In genomic region chr9:32010953-32011770, GRCm38 (mm10) we compare ENCODE assay signal across 11 mouse cellular contexts.
DNase-seq lines count a peak whose midpoint lies in the region; ATAC-seq and TF ChIP-seq lines count a peak whose summit lies in the region.
"Had no signal": no experiment of that assay in that cellular context is flagged by ENCODE, and none has a peak within 500 bp of the region (broad histone marks: within the 10 kb centered on the region; RNA-seq: fewer than 3 reads in every experiment).

No protein-coding gene starts in this region.

- no peak overlapping the region for H3K9ac ChIP-seq in forebrain, embryonic 16.5 days (replicated peaks; ENCODE audit: low read depth, low read length)
- H3K9ac ChIP-seq in forebrain, embryonic 13.5 days = no peak overlapping the region
- peak overlapping the region; percentile 4; the same call in 1 of the 2 replicates for H3K9ac ChIP-seq in ES-Bruce4 (ENCODE audit: low read depth, poor library complexity, severe bottlenecking)
- H3K9ac ChIP-seq in intestine, embryonic 14.5 days (ENCODE audit: low read length) = no peak overlapping the region
- H3K9ac ChIP-seq in limb, embryonic 15.5 days = no peak overlapping the region
- H3K9ac ChIP-seq in forebrain, embryonic 11.5 days (ENCODE audit: low read length) = no peak overlapping the region
- H3K9ac ChIP-seq: neural tube, embryonic 15.5 days had no signal

- peaks cover 3% of the 10 kb centered on the region; the same call in 1 of the 2 replicates for H3K4me1 ChIP-seq in forebrain, embryonic 16.5 days (replicated peaks; ENCODE audit: control insufficient read depth, insufficient read depth, low read length)
- H3K4me1 ChIP-seq in forebrain, embryonic 13.5 days = peaks cover under 1% of the 10 kb centered on the region; the same call in 1 of the 2 replicates
- H3K4me1 ChIP-seq in ES-Bruce4 (ENCODE audit: control insufficient read depth, insufficient read depth, low read length) = peaks cover 6% of the 10 kb centered on the region
- H3K4me1 ChIP-seq in intestine, embryonic 14.5 days (replicated peaks; ENCODE audit: control insufficient read depth, insufficient read depth, low read length) = peaks cover 8% of the 10 kb centered on the region
- H3K4me1 ChIP-seq in limb, embryonic 15.5 days = peaks cover 5% of the 10 kb centered on the region; the same call in 1 of the 2 replicates
- no peaks in the 10 kb centered on the region for H3K4me1 ChIP-seq in forebrain, embryonic 11.5 days (replicated peaks; ENCODE audit: control insufficient read depth, insufficient read depth, low read length)
- H3K4me1 ChIP-seq: neural tube, embryonic 15.5 days had no signal

- 48% methylated on average over 11 of the region's 11 CpGs for WGBS in forebrain, embryonic 16.5 days
- 63% methylated on average over 11 of the region's 11 CpGs for WGBS in forebrain, embryonic 13.5 days
- WGBS in intestine, embryonic 14.5 days = 16% methylated on average over 11 of the region's 11 CpGs
- WGBS in limb, embryonic 15.5 days = 29% methylated on average over 11 of the region's 11 CpGs
- WGBS in forebrain, embryonic 11.5 days = 62% methylated on average over 11 of the region's 11 CpGs

- no peaks in the 10 kb centered on the region for H3K27me3 ChIP-seq in forebrain, embryonic 16.5 days (replicated peaks; ENCODE audit: control insufficient read depth, insufficient read depth, low read length)
- no peaks in the 10 kb centered on the region for H3K27me3 ChIP-seq in forebrain, embryonic 13.5 days
- H3K27me3 ChIP-seq in ES-Bruce4 (ENCODE audit: control insufficient read depth, insufficient read depth, low read length, poor library complexity, severe bottlenecking) = no peaks in the 10 kb centered on the region
- no peaks in the 10 kb centered on the region for H3K27me3 ChIP-seq in intestine, embryonic 14.5 days (replicated peaks; ENCODE audit: control insufficient read depth, insufficient read depth, low read length)
- no peaks in the 10 kb centered on the region for H3K27me3 ChIP-seq in limb, embryonic 15.5 days
- no peaks in the 10 kb centered on the region for H3K27me3 ChIP-seq in forebrain, embryonic 11.5 days (ENCODE audit: control insufficient read depth, insufficient read depth, low read length)
- H3K27me3 ChIP-seq: neural tube, embryonic 15.5 days had no signal

- no peaks in the 10 kb centered on the region for H3K9me3 ChIP-seq in forebrain, embryonic 16.5 days (ENCODE audit: control insufficient read depth, low read length)
- no peaks in the 10 kb centered on the region for H3K9me3 ChIP-seq in forebrain, embryonic 13.5 days (replicated peaks)
- no peaks in the 10 kb centered on the region; the same call in 1 of the 2 replicates for H3K9me3 ChIP-seq in ES-Bruce4 (replicated peaks; ENCODE audit: control insufficient read depth, insufficient read depth, low read length, poor library complexity, severe bottlenecking)
- H3K9me3 ChIP-seq in intestine, embryonic 14.5 days (ENCODE audit: control insufficient read depth, low read length) = no peaks in the 10 kb centered on the region
- no peaks in the 10 kb centered on the region for H3K9me3 ChIP-seq in limb, embryonic 15.5 days
- no peaks in the 10 kb centered on the region for H3K9me3 ChIP-seq in forebrain, embryonic 11.5 days (ENCODE audit: control insufficient read depth, low read length)
- H3K9me3 ChIP-seq: neural tube, embryonic 15.5 days had no signal

- no peak for TF ChIP-seq POLR2A in ES-Bruce4 (IDR thresholded peaks at IDR 0.05; ENCODE audit: insufficient read depth, low read length)

- H3K4me2 ChIP-seq in forebrain, embryonic 16.5 days (ENCODE audit: low read length) = no peak overlapping the region
- no peak overlapping the region for H3K4me2 ChIP-seq in forebrain, embryonic 13.5 days
- no peak overlapping the region; the same call in 1 of the 2 replicates for H3K4me2 ChIP-seq in intestine, embryonic 14.5 days (ENCODE audit: low read length)
- H3K4me2 ChIP-seq in limb, embryonic 15.5 days = no peak overlapping the region
- no peak overlapping the region for H3K4me2 ChIP-seq in forebrain, embryonic 11.5 days (ENCODE audit: low read depth, low read length, severe bottlenecking)
- H3K4me2 ChIP-seq: neural tube, embryonic 15.5 days had no signal

- no peak overlapping the region for H3K27ac ChIP-seq in forebrain, embryonic 16.5 days (ENCODE audit: low read length)
- no peak overlapping the region for H3K27ac ChIP-seq in forebrain, embryonic 13.5 days
- H3K27ac ChIP-seq in ES-Bruce4 (ENCODE audit: insufficient read depth, low read length) = peak overlapping the region; percentile 65
- no peak overlapping the region for H3K27ac ChIP-seq in intestine, embryonic 14.5 days (ENCODE audit: low read depth)
- peak overlapping the region; percentile 47; the same call in 1 of the 2 replicates for H3K27ac ChIP-seq in limb, embryonic 15.5 days
- no peak overlapping the region for H3K27ac ChIP-seq in forebrain, embryonic 11.5 days (ENCODE audit: low read depth, low read length)
- H3K27ac ChIP-seq: heart, adult 2 months; macrophage; neural tube, embryonic 15.5 days had no signal

- H3K36me3 ChIP-seq in forebrain, embryonic 16.5 days (ENCODE audit: control insufficient read depth, insufficient read depth) = no peaks in the 10 kb centered on the region
- H3K36me3 ChIP-seq in forebrain, embryonic 13.5 days (ENCODE audit: poor library complexity, severe bottlenecking) = no peaks in the 10 kb centered on the region
- no peaks in the 10 kb centered on the region for H3K36me3 ChIP-seq in ES-Bruce4 (ENCODE audit: control insufficient read depth, insufficient read depth, low read length, poor library complexity, severe bottlenecking)
- H3K36me3 ChIP-seq in intestine, embryonic 14.5 days (ENCODE audit: control insufficient read depth, insufficient read depth, low read length) = no peaks in the 10 kb centered on the region
- no peaks in the 10 kb centered on the region for H3K36me3 ChIP-seq in limb, embryonic 15.5 days
- H3K36me3 ChIP-seq in forebrain, embryonic 11.5 days (ENCODE audit: control insufficient read depth, insufficient read depth, low read length) = no peaks in the 10 kb centered on the region
- H3K36me3 ChIP-seq: neural tube, embryonic 15.5 days had no signal

- DNase-seq in intestine, embryonic 14.5 days (ENCODE audit: low spot score) = peak; percentile 68
- no peak for DNase-seq in frontal cortex, postnatal 25 days (ENCODE audit: low spot score in 2 of 2)
- DNase-seq in forebrain, embryonic 11.5 days (ENCODE audit: low spot score) = no peak
- DNase-seq: heart, adult 2 months had no signal

- TF ChIP-seq CTCF in ES-Bruce4 (IDR thresholded peaks at IDR 0.05; ENCODE audit: low read depth, low read length) = no peak

- H3K4me3 ChIP-seq in forebrain, embryonic 16.5 days (replicated peaks; ENCODE audit: low read length) = no peak overlapping the region
- no peak overlapping the region for H3K4me3 ChIP-seq in forebrain, embryonic 13.5 days
- H3K4me3 ChIP-seq in ES-Bruce4 (ENCODE audit: low read depth, low read length) = no peak overlapping the region
- H3K4me3 ChIP-seq in intestine, embryonic 14.5 days (ENCODE audit: low read depth, low read length) = no peak overlapping the region
- no peak overlapping the region for H3K4me3 ChIP-seq in limb, embryonic 15.5 days
- H3K4me3 ChIP-seq in forebrain, embryonic 11.5 days (ENCODE audit: low read depth, low read length) = no peak overlapping the region
- H3K4me3 ChIP-seq: heart, adult 2 months; neural tube, embryonic 15.5 days had no signal

- TF ChIP-seq EP300 in ES-Bruce4 (IDR thresholded peaks at IDR 0.05; ENCODE audit: insufficient read depth, low read depth, low read length) = peak; percentile 91

- peak; percentile 58; the same call in 1 of the 2 replicates for ATAC-seq in forebrain, embryonic 16.5 days
- no peak for ATAC-seq in forebrain, embryonic 13.5 days
- ATAC-seq in intestine, embryonic 14.5 days (replicated peaks; ENCODE audit: low FRiP score, low TSS enrichment, low read depth) = peak; percentile 62
- ATAC-seq in limb, embryonic 15.5 days (ENCODE audit: insufficient number of reproducible peaks, low FRiP score, low TSS enrichment, low read depth) = no peak
- no peak for ATAC-seq in megakaryocyte, adult 5-6 weeks (ENCODE audit: poor library complexity, severe bottlenecking)
- no peak for ATAC-seq in forebrain, embryonic 11.5 days (replicated peaks; ENCODE audit: low FRiP score)

Comparison
In these comparisons a context has a peak if more than half of its experiments do, and no peak if none do; other contexts are left out.
1. ATAC-seq: peak in forebrain, embryonic 16.5 days (single experiment) and intestine, embryonic 14.5 days (single experiment); none in forebrain, embryonic 13.5 days (single experiment), limb, embryonic 15.5 days (single experiment), megakaryocyte, adult 5-6 weeks (single experiment) and forebrain, embryonic 11.5 days (single experiment).
2. H3K27ac ChIP-seq: peak in ES-Bruce4 (single experiment) and limb, embryonic 15.5 days (single experiment); none in forebrain, embryonic 16.5 days (single experiment), forebrain, embryonic 13.5 days (single experiment), intestine, embryonic 14.5 days (single experiment) and forebrain, embryonic 11.5 days (single experiment).